Mouse (Mus musculus): ENCODE results near the gene Olfr960. TPM values are rescaled to one million over a fixed set of nuclear protein-coding genes. Genes with fewer than 3 reads are reported as not detected.

The Olfr960 gene
- total RNA-seq, 2 experiments from 2014 or later: not detected

Other genes with a start within 250 kb of the Olfr960 start
- not detected for gene Olfr951, start 234.0 kb upstream of the Olfr960 start, total RNA-seq (2021)
- gene Olfr952, start 194.2 kb upstream of the Olfr960 start, total RNA-seq (2021): not detected
- not detected for gene Olfr954, start 164.7 kb upstream of the Olfr960 start, total RNA-seq (2021)
- gene Olfr955, start 149.4 kb upstream of the Olfr960 start, total RNA-seq (2021): not detected
- not detected for gene Olfr44, start 127.4 kb upstream of the Olfr960 start, total RNA-seq (2021)
- gene Olfr957, start 105.6 kb upstream of the Olfr960 start, total RNA-seq (2021): not detected
- not detected for gene Olfr958, start 67.3 kb upstream of the Olfr960 start, total RNA-seq (2021)
- not detected for gene Olfr959, start 45.8 kb upstream of the Olfr960 start, total RNA-seq (2021)
- 1 to 10 TPM in 1 of 2 experiments, under 1 TPM in 1; 0.92 to 1.3 TPM for gene AW551984, start 17.0 kb upstream of the Olfr960 start, total RNA-seq (2021)
- not detected for gene Olfr148, start 10.7 kb upstream of the Olfr960 start, total RNA-seq (2021)
- not detected for gene Olfr961, start 23.7 kb downstream of the Olfr960 start, total RNA-seq (2021)
- gene Olfr963, start 45.8 kb downstream of the Olfr960 start, total RNA-seq (2021): not detected
- gene Olfr149, start 85.7 kb downstream of the Olfr960 start, total RNA-seq (2021): not detected
- gene Olfr965, start 90.0 kb downstream of the Olfr960 start, total RNA-seq (2021): not detected
- not detected for gene Olfr150, start 109.6 kb downstream of the Olfr960 start, total RNA-seq (2021)
- not detected for gene Olfr967, start 124.9 kb downstream of the Olfr960 start, total RNA-seq (2021)
- not detected for gene Olfr968, start 161.9 kb downstream of the Olfr960 start, total RNA-seq (2021)
- not detected for gene Olfr969, start 169.6 kb downstream of the Olfr960 start, total RNA-seq (2021)
- gene Olfr970, start 187.5 kb downstream of the Olfr960 start, total RNA-seq (2021): not detected
- not detected for gene Olfr971, start 215.5 kb downstream of the Olfr960 start, total RNA-seq (2021)
- gene Olfr972, start 245.0 kb downstream of the Olfr960 start, total RNA-seq (2021): not detected